Mouse (Mus musculus) lung, adult 2 months (tissue): ENCODE results near the gene Dop1b.

Experiments
- CTCF ChIP-seq: fragments of 200-500 bp; IDR thresholded peaks from 2 replicates; pipeline ENCODE4 v1.5.1; 2011; ENCODE audit warnings: mild to moderate bottlenecking, low read length, control low read depth; ENCODE audit not compliant: insufficient read depth
- POLR2A ChIP-seq: fragments of 200-500 bp; IDR thresholded peaks from 2 replicates; pipeline ENCODE4 v1.6.1; 2011; ENCODE audit warnings: low read depth, mild to moderate bottlenecking, control low read depth, low read length, borderline replicate concordance; ENCODE audit errors: extremely low read depth

GRCm38 (mm10) chr16:93797841-93798492 lies 86.3 kb downstream of the Dop1b start:
- TF ChIP-seq CTCF (no peak), POLR2A (no peak)
